Mouse (Mus musculus) T-cell, adult 2 months (primary cell): ENCODE measurements at regions not wholly inside any gene's neighbourhood (a gene's known extent, or its start where the extent isn't known, plus 50 kb on each side); places are given as distances from the start of the nearest gene placed in this dataset.
"Not testable (repeated sequence)": the region's sequence is repeated elsewhere in the genome, so short reads cannot be mapped to it uniquely, and the experiment has no call there.

ENCODE experiments used
- DNase-seq: peaks from one replicate; pipeline ENCODE4 v3.0.0; 2022; ENCODE audit warnings: low spot score

- DNase-seq = no peak
Measured at GRCm38 (mm10) chr4:124395966-124396395, 214.6 kb downstream of the 3100002H09Rik start.

GRCm38 (mm10) chr4:124395069-124395965, 215.3 kb downstream of the 3100002H09Rik start:
- no peak for DNase-seq

GRCm38 (mm10) chr4:124393595-124393994, 217.0 kb downstream of the 3100002H09Rik start:
- no peak for DNase-seq

GRCm38 (mm10) chr4:124389067-124389466, 221.5 kb downstream of the 3100002H09Rik start:
- DNase-seq = no peak

- no peak for DNase-seq
Measured at GRCm38 (mm10) chr4:124385106-124386055, 225.2 kb downstream of the 3100002H09Rik start.

- DNase-seq = no peak
Measured at GRCm38 (mm10) chr4:124376504-124376903, 234.1 kb downstream of the 3100002H09Rik start.

GRCm38 (mm10) chr4:124375581-124375980, 235.0 kb downstream of the 3100002H09Rik start:
- no peak for DNase-seq

GRCm38 (mm10) chr4:124368831-124369230, 241.8 kb downstream of the 3100002H09Rik start:
- no peak for DNase-seq

- no peak for DNase-seq
Measured at GRCm38 (mm10) chr4:124368085-124368484, 242.5 kb downstream of the 3100002H09Rik start.

GRCm38 (mm10) chr4:124360578-124360908, 250.1 kb downstream of the 3100002H09Rik start:
- DNase-seq = no peak

GRCm38 (mm10) chr4:124359707-124360577, 250.7 kb downstream of the 3100002H09Rik start:
- DNase-seq = no peak

- not testable (repeated sequence) for DNase-seq
Measured at GRCm38 (mm10) chr4:124358456-124358855, 252.1 kb downstream of the 3100002H09Rik start.

GRCm38 (mm10) chr4:124350361-124350760, 260.2 kb downstream of the 3100002H09Rik start:
- DNase-seq = no peak

- DNase-seq = no peak
Measured at GRCm38 (mm10) chr4:124349610-124350295, 260.9 kb downstream of the 3100002H09Rik start.

- DNase-seq = no peak
Measured at GRCm38 (mm10) chr4:124349055-124349454, 261.5 kb downstream of the 3100002H09Rik start.

GRCm38 (mm10) chr4:124340073-124340472, 270.5 kb downstream of the 3100002H09Rik start:
- DNase-seq = no peak

GRCm38 (mm10) chr4:124335726-124336125, 274.9 kb downstream of the 3100002H09Rik start:
- DNase-seq = no peak

- DNase-seq = no peak
Measured at GRCm38 (mm10) chr4:124332974-124333373, 277.6 kb downstream of the 3100002H09Rik start.

- no peak for DNase-seq
Measured at GRCm38 (mm10) chr4:124332416-124332815, 278.2 kb downstream of the 3100002H09Rik start.

- DNase-seq = no peak
Measured at GRCm38 (mm10) chr4:124329107-124329771, 281.4 kb downstream of the 3100002H09Rik start.
